Mouse (Mus musculus): ENCODE data around the gene Fbxw21. TPM values are rescaled to one million over a fixed set of nuclear protein-coding genes. Genes with fewer than 3 reads are reported as not detected.

Fbxw21 gene
- polyA plus RNA-seq (2012; ENCODE audit: low replicate concordance) = not detected in 2 replicates

DNA sequence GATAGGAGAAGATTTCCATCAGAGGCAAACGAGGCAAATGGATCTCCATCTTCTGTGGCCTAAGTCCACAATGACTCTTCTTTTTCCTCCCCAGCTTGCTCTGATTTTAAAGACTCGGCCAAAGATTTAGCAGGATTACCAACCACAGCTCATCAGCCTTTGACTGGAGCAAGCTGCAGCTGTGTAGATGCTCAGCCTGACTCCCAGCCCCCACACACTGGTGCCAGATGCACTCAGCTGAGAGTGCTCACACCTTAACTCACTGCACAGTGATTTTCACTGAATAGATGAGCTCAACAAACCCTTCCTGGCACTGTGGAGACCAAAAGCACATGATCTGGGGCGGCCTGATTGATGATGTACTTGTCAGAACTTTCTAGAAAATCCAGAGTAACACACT is at the start of gene Fbxw21:
TSS of gene Fbxw21 (minus strand) at position 101 of the 400 bp plus-strand sequence.

DNA sequence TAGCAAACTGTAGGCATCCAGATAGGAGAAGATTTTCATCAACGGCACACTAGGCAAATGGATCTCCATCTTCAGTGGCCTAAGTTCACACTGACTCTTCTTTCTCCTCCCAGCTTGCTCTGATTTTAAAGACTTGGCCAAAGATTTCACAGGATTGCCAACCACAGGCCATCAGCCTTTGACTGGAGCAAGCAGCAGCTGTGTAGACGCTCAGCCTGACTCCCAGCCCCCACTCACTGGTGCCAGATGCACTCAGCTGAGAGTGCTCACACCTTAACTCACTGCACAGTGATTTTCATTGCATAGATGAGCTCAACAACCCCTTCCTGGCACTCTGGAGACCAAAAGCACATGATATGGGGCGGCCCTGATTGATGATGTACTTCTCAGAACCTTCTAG is 34.0 kb upstream of the Fbxw21 start, which contains the start of gene Fbxw13:
TSS of gene Fbxw13 (minus strand) at position 101 of the 400 bp plus-strand sequence.

DNA sequence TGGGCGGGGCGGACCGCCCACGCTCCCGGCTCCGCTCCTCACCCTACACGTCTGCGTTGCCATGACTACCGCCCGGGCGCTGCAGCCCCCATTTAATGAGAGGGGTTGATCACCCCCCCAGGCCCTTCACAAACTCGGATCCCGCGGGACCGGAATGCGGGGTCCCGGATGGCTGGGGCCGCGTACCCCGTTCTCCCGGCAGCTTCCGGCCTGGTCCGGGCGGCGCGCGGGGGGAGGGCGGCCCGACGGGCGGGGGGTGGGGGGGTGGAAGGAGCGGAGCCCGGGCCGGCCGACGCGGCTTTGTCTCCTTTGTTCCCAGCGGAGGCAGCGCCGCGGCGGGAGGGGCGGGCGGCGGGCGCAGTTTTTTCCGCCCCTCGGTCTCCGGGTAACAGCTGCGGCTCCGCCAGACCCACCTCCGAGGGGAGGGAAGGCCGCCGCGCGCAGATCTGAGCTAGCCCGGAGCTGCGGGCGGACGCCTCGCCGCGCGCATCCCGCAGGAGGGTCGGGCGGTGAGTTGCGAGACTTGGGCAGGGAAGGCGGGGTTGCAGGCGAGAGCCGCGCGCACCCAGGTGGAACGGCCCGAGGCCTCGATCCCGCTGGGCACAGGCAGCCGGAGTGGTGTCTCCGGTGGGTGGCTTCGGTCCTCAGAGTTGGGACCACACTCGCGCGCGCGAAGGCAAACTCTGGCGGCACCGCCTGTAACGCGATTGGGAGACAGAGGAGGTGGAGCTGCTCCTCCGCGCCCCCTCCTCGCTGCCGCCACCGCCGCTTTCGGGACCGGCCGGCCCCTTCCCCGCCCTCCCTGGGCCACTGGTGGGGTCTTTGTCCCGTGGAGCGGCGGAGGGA is 66.5 kb downstream of the Fbxw21 start, which contains the start of gene Plxnb1:
TSS of gene Plxnb1 (plus strand) at position 253 of the 846 bp plus-strand sequence.

Other genes starting within 250 kb of the Fbxw21 start
- gene Tmem89, start 247.4 kb downstream of the Fbxw21 start, polyA plus RNA-seq (2012; ENCODE audit: low replicate concordance) = not detected in 2 replicates
- 422 and 705 TPM in 2 replicates for gene Uqcrc1, start 225.4 kb downstream of the Fbxw21 start, polyA plus RNA-seq (2012; ENCODE audit: low replicate concordance)
- 1.0 and 1.1 TPM in 2 replicates for gene Col7a1, start 208.5 kb downstream of the Fbxw21 start, polyA plus RNA-seq (2012; ENCODE audit: low replicate concordance)
- gene Ucn2, start 176.0 kb downstream of the Fbxw21 start, polyA plus RNA-seq (2012; ENCODE audit: low replicate concordance) = not detected in 2 replicates
- gene Pfkfb4, start 170.3 kb downstream of the Fbxw21 start, polyA plus RNA-seq (2012; ENCODE audit: low replicate concordance) = 1.0 and 2.1 TPM in 2 replicates
- 2,043 and 2,626 TPM in 2 replicates for gene Shisa5, start 123.5 kb downstream of the Fbxw21 start, polyA plus RNA-seq (2012; ENCODE audit: low replicate concordance)
- gene Trex1, start 102.3 kb downstream of the Fbxw21 start, polyA plus RNA-seq (2012; ENCODE audit: low replicate concordance) = 14.6 and 37.0 TPM in 2 replicates
- 6.7 and 7.7 TPM in 2 replicates for gene Atrip, start 87.9 kb downstream of the Fbxw21 start, polyA plus RNA-seq (2012; ENCODE audit: low replicate concordance)
- 3.2 and 8.2 TPM in 2 replicates for gene Ccdc51, start 79.5 kb downstream of the Fbxw21 start, polyA plus RNA-seq (2012; ENCODE audit: low replicate concordance)
- 89.1 and 139 TPM in 2 replicates for gene Tma7, start 79.5 kb downstream of the Fbxw21 start, polyA plus RNA-seq (2012; ENCODE audit: low replicate concordance)
- 0.17 and 0.63 TPM in 2 replicates for gene Plxnb1, start 66.7 kb downstream of the Fbxw21 start, polyA plus RNA-seq (2012; ENCODE audit: low replicate concordance)
- not detected in 2 replicates for gene Fbxw13, start 33.9 kb upstream of the Fbxw21 start, polyA plus RNA-seq (2012; ENCODE audit: low replicate concordance)
- gene Fbxw20, start 72.7 kb upstream of the Fbxw21 start, polyA plus RNA-seq (2012; ENCODE audit: low replicate concordance) = not detected in 2 replicates
- not detected in 2 replicates for gene Fbxw14, start 125.6 kb upstream of the Fbxw21 start, polyA plus RNA-seq (2012; ENCODE audit: low replicate concordance)
- not detected in 2 replicates for gene Fbxw28, start 177.6 kb upstream of the Fbxw21 start, polyA plus RNA-seq (2012; ENCODE audit: low replicate concordance)
- gene Fbxw22, start 242.3 kb upstream of the Fbxw21 start, polyA plus RNA-seq (2012; ENCODE audit: low replicate concordance) = not detected in 2 replicates